In the genomic region with DNA sequence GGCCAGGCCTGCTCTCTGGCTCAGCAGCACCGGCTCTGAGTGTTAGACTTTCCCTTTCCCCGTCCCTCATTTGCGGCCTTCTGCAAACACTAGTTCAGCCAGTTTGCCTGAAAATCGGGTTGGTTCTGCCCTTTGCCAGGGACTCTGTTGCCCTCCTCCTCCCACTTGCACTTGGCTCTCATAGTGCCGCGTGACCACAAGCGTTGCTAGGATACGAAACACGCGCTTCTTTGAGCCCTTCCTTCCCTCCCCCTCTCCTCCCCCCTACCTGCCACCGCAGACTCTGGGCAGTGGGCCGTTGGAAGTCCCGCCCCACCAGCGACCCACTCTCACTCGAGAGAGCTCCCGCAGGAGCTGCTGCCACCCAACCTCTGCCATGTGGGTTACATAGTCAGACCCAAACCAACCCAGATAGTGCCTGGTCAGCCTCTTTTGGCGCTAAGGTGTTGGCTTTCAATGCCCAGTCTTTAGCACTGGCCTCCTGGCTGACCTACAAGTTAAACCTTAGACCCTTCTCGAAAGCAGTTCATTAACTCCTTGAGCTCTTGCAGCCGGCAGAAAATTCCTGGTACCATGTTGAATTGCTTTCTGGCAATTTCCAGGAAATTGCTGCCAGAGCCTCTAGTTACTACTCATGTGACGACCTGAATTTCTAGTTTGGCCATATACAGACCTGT, we compare ENCODE assay signal across 8 mouse cellular contexts. TPM values are rescaled to one million over a fixed set of nuclear protein-coding genes. Genes with fewer than 3 reads are reported as not detected.
DNase-seq lines count a peak whose midpoint lies in the region; ATAC-seq lines count a peak whose summit lies in the region.

No protein-coding gene starts in this region.

- H3K9ac ChIP-seq in forebrain, embryonic 14.5 days (ENCODE audit: low read length): peak overlapping the region; percentile 43
- 0 out of 2 replicates have a peak overlapping the region, but pooled peaks have one; percentile 5 for H3K9ac ChIP-seq in liver, embryonic 16.5 days (ENCODE audit: low read depth, low read length)
- H3K9ac ChIP-seq in neural tube, embryonic 12.5 days: 0 out of 2 replicates have a peak overlapping the region, but pooled peaks have one; percentile 10

- no peak overlapping the region for H3K4me3 ChIP-seq in forebrain, embryonic 14.5 days (ENCODE audit: low read depth, low read length)
- peak overlapping the region; percentile 17; the same call in 1 of the 2 replicates for H3K4me3 ChIP-seq in liver, embryonic 16.5 days (ENCODE audit: low read depth, low read length)
- H3K4me3 ChIP-seq in neural tube, embryonic 12.5 days: no peak overlapping the region

- H3K36me3 ChIP-seq in forebrain, embryonic 14.5 days (ENCODE audit: control insufficient read depth, insufficient read depth, low read length): no peaks in the 10 kb centered on the region
- H3K36me3 ChIP-seq in liver, embryonic 16.5 days (ENCODE audit: control insufficient read depth, insufficient read depth): no peaks in the 10 kb centered on the region
- no peaks in the 10 kb centered on the region for H3K36me3 ChIP-seq in neural tube, embryonic 12.5 days

- H3K27ac ChIP-seq in forebrain, embryonic 14.5 days (ENCODE audit: low read depth, low read length): no peak overlapping the region
- H3K27ac ChIP-seq in liver, embryonic 16.5 days (ENCODE audit: low read length): peak overlapping the region; percentile 29; the same call in 1 of the 2 replicates
- no peak overlapping the region for H3K27ac ChIP-seq in neural tube, embryonic 12.5 days

- peaks cover 8% of the 10 kb centered on the region for H3K4me1 ChIP-seq in forebrain, embryonic 14.5 days (ENCODE audit: control insufficient read depth, insufficient read depth, low read length)
- H3K4me1 ChIP-seq in liver, embryonic 16.5 days (ENCODE audit: control insufficient read depth, low read depth, low read length): no peaks in the 10 kb centered on the region; the same call in none of the 2 replicates
- H3K4me1 ChIP-seq in neural tube, embryonic 12.5 days: peaks cover 11% of the 10 kb centered on the region

- H3K9me3 ChIP-seq in forebrain, embryonic 14.5 days (replicated peaks; ENCODE audit: control insufficient read depth, low read length): no peaks in the 10 kb centered on the region
- H3K9me3 ChIP-seq in liver, embryonic 16.5 days (replicated peaks; ENCODE audit: control insufficient read depth, low read length): no peaks in the 10 kb centered on the region
- no peaks in the 10 kb centered on the region for H3K9me3 ChIP-seq in neural tube, embryonic 12.5 days

- peak; percentile 36 for DNase-seq in urinary bladder, postnatal 14 days (ENCODE audit: low spot score)
- no peak for DNase-seq in urinary bladder, postnatal 4 days (ENCODE audit: low spot score in 2 of 2)
- peak; percentile 76 for DNase-seq in forebrain, embryonic 14.5 days (ENCODE audit: low spot score)
- DNase-seq in heart, postnatal 36 days: peak; percentile 20 to 24
- DNase-seq in kidney, postnatal 4 days: peak; percentile 71 to 83
- DNase-seq in testis, postnatal 14 days (ENCODE audit: low spot score): peak; percentile 67

- peak; percentile 83 for ATAC-seq in forebrain, embryonic 14.5 days
- ATAC-seq in liver, embryonic 16.5 days (ENCODE audit: low read depth): peak; percentile 70
- peak; percentile 90 for ATAC-seq in neural tube, embryonic 12.5 days (ENCODE audit: low FRiP score, low read depth)

- peak overlapping the region; percentile 42 for H3K4me2 ChIP-seq in forebrain, embryonic 14.5 days (ENCODE audit: low read length)
- H3K4me2 ChIP-seq in liver, embryonic 16.5 days (ENCODE audit: low read depth, low read length): peak overlapping the region; percentile 37
- H3K4me2 ChIP-seq in neural tube, embryonic 12.5 days (replicated peaks): peak overlapping the region; percentile 50

- H3K27me3 ChIP-seq in forebrain, embryonic 14.5 days (replicated peaks; ENCODE audit: control insufficient read depth, insufficient read depth, low read length): no peaks in the 10 kb centered on the region
- peaks cover 3% of the 10 kb centered on the region; the same call in 1 of the 2 replicates for H3K27me3 ChIP-seq in liver, embryonic 16.5 days (ENCODE audit: control insufficient read depth, insufficient read depth, low read depth, low read length)
- H3K27me3 ChIP-seq in neural tube, embryonic 12.5 days (replicated peaks): no peaks in the 10 kb centered on the region

- intact Hi-C loops in heart, postnatal 36 days (cut with DNase I): no loop called here

- WGBS in forebrain, embryonic 14.5 days: 15% methylated on average over 20 of the region's 20 CpGs
- 15% methylated on average over 20 of the region's 20 CpGs for WGBS in liver, embryonic 16.5 days (ENCODE audit: insufficient replicate concordance)
- 15% methylated on average over 20 of the region's 20 CpGs for WGBS in neural tube, embryonic 12.5 days

RNA-seq across cellular contexts. Expression of gene Galm, which starts 31.1 kb away (rescaled TPM):
- 2.4 and 3.5 TPM in 2 replicates for polyA plus RNA-seq in forebrain, embryonic 14.5 days (2014; fragmentation: Nextera tagmentation; extraction: Ambion mirVana)
- total RNA-seq in heart, postnatal 36 days (2021): 10 to 100 TPM; 15.0 to 16.8 TPM
- 40.1 and 42.9 TPM in 2 replicates for polyA plus RNA-seq in liver, embryonic 16.5 days (2015; fragmentation: Nextera tagmentation; extraction: Ambion mirVana)
- polyA plus RNA-seq in neural tube, embryonic 12.5 days (2016; fragmentation: Nextera tagmentation; extraction: Ambion mirVana): 5.0 and 5.2 TPM in 2 replicates

RNA-seq across cellular contexts. Expression of gene Hnrnpll, which starts 34.0 kb away (rescaled TPM):
- polyA plus RNA-seq in forebrain, embryonic 14.5 days (2014; fragmentation: Nextera tagmentation; extraction: Ambion mirVana): 75.5 and 86.8 TPM in 2 replicates
- total RNA-seq in heart, postnatal 36 days (2021): 10 to 100 TPM; 21.0 to 24.5 TPM
- polyA plus RNA-seq in liver, embryonic 16.5 days (2015; fragmentation: Nextera tagmentation; extraction: Ambion mirVana): 17.2 and 17.7 TPM in 2 replicates
- 120 and 128 TPM in 2 replicates for polyA plus RNA-seq in neural tube, embryonic 12.5 days (2016; fragmentation: Nextera tagmentation; extraction: Ambion mirVana)

Comparison
In these comparisons a context has a peak if more than half of its experiments do, and no peak if none do; other contexts are left out.
1. DNase-seq: peak in urinary bladder, postnatal 14 days (single experiment), forebrain, embryonic 14.5 days (single experiment), heart, postnatal 36 days (2 of 2), kidney, postnatal 4 days (2 of 2) and testis, postnatal 14 days (single experiment); none in urinary bladder, postnatal 4 days (0 of 2).
2. Peak in every context shown above with its lines, with median percentiles within 50 percentile points of each other: ATAC-seq, H3K4me2 ChIP-seq and H3K9ac ChIP-seq.